In genomic region chr11:54004734-54005133, GRCm38 (mm10) we compare ENCODE assay signal across 13 mouse cellular contexts. TPM values are rescaled to one million over a fixed set of nuclear protein-coding genes. Genes with fewer than 3 reads are reported as not detected.
A peak's percentile ranks its signal among the peaks of the same experiment; 100 is the strongest.
DNase-seq lines count a peak whose midpoint lies in the region; ATAC-seq and TF ChIP-seq lines count a peak whose summit lies in the region.
"Had no signal": no experiment of that assay in that cellular context is flagged by ENCODE, and none has a peak within 500 bp of the region (broad histone marks: within the 10 kb centered on the region; RNA-seq: fewer than 3 reads in every experiment).

No protein-coding gene starts in this region.

- no peak overlapping the region for H3K4me3 ChIP-seq in intestine, embryonic 15.5 days (replicated peaks)
- H3K4me3 ChIP-seq in intestine, postnatal 0 days (ENCODE audit: low read depth, low read length): no peak overlapping the region
- H3K4me3 ChIP-seq in spleen, adult 2 months (ENCODE audit: extremely low read depth, insufficient read depth, insufficient read length): no peak overlapping the region
- H3K4me3 ChIP-seq: forebrain, embryonic 12.5 days; gastrocnemius, adult 2 months; hindbrain, embryonic 10.5 days; midbrain, embryonic 12.5 days had no signal

- H3K36me3 ChIP-seq in intestine, embryonic 15.5 days: no peaks in the 10 kb centered on the region
- H3K36me3 ChIP-seq in intestine, postnatal 0 days (ENCODE audit: control insufficient read depth, insufficient read depth): no peaks in the 10 kb centered on the region
- no peaks in the 10 kb centered on the region for H3K36me3 ChIP-seq in spleen, adult 2 months (ENCODE audit: control insufficient read depth, insufficient read depth, low read length)
- H3K36me3 ChIP-seq: forebrain, embryonic 12.5 days; hindbrain, embryonic 10.5 days; midbrain, embryonic 12.5 days had no signal

- no peak for TF ChIP-seq CTCF in intestine, postnatal 0 days (IDR thresholded peaks at IDR 0.05; ENCODE audit: low read depth)
- no peak for TF ChIP-seq CTCF in spleen, adult 2 months (IDR thresholded peaks at IDR 0.05; ENCODE audit: extremely low read depth, insufficient read depth, insufficient read length, insufficient replicate concordance)

- WGBS in intestine, embryonic 15.5 days: 70% methylated on average over 3 of the region's 3 CpGs
- WGBS in intestine, postnatal 0 days: 82% methylated on average over 3 of the region's 3 CpGs
- 81% methylated on average over 3 of the region's 3 CpGs for WGBS in spleen, adult 2 months

- peak; percentile 78 for DNase-seq in c-Kit-positive CD71-positive TER-119-negative erythroid progenitor cells, embryonic 14.5 days (ENCODE audit: low read depth)
- peak; percentile 87 for DNase-seq in liver
- DNase-seq in spleen, adult 2 months (ENCODE audit: low read depth in 1 of 2, low spot score in 2 of 2): no peak
- no peak for DNase-seq in urinary bladder, postnatal 4 days (ENCODE audit: low spot score in 2 of 2)
- DNase-seq in right cerebral cortex, adult 18-20 months: no peak
- DNase-seq: thymus, postnatal 36 days had no signal

- H3K9me3 ChIP-seq in intestine, embryonic 15.5 days: no peaks in the 10 kb centered on the region
- no peaks in the 10 kb centered on the region for H3K9me3 ChIP-seq in intestine, postnatal 0 days (ENCODE audit: control insufficient read depth)
- H3K9me3 ChIP-seq: forebrain, embryonic 12.5 days; hindbrain, embryonic 10.5 days; midbrain, embryonic 12.5 days had no signal

- H3K9ac ChIP-seq in intestine, embryonic 15.5 days: no peak overlapping the region
- H3K9ac ChIP-seq in intestine, postnatal 0 days (ENCODE audit: low read depth, low read length): no peak overlapping the region
- H3K9ac ChIP-seq: forebrain, embryonic 12.5 days; lung, embryonic 14.5 days; midbrain, embryonic 12.5 days had no signal

- H3K27me3 ChIP-seq in intestine, embryonic 15.5 days (replicated peaks): no peaks in the 10 kb centered on the region
- H3K27me3 ChIP-seq in intestine, postnatal 0 days (replicated peaks; ENCODE audit: control insufficient read depth, insufficient read depth, low read length): no peaks in the 10 kb centered on the region
- H3K27me3 ChIP-seq in spleen, adult 2 months (ENCODE audit: control insufficient read depth, insufficient read depth, low read length): no peaks in the 10 kb centered on the region
- H3K27me3 ChIP-seq: forebrain, embryonic 12.5 days; midbrain, embryonic 12.5 days had no signal

- ATAC-seq in intestine, embryonic 15.5 days: peak; percentile 69
- ATAC-seq in intestine, postnatal 0 days: no peak

- H3K4me1 ChIP-seq in intestine, embryonic 15.5 days (replicated peaks): no peaks in the 10 kb centered on the region; the same call in 1 of the 2 replicates
- no peaks in the 10 kb centered on the region for H3K4me1 ChIP-seq in intestine, postnatal 0 days (replicated peaks; ENCODE audit: control insufficient read depth, insufficient read depth, low read length)
- no peaks in the 10 kb centered on the region for H3K4me1 ChIP-seq in spleen, adult 2 months (ENCODE audit: control insufficient read depth, insufficient read depth, insufficient read length)
- H3K4me1 ChIP-seq: midbrain, embryonic 12.5 days had no signal

- no peak for TF ChIP-seq POLR2A in spleen, adult 2 months (IDR thresholded peaks at IDR 0.05; ENCODE audit: low read depth, low read length)

- H3K27ac ChIP-seq in intestine, embryonic 15.5 days: no peak overlapping the region
- no peak overlapping the region for H3K27ac ChIP-seq in intestine, postnatal 0 days (ENCODE audit: low read depth, low read length)
- peak overlapping the region; percentile 59; the same call in 1 of the 2 replicates for H3K27ac ChIP-seq in spleen, adult 2 months (ENCODE audit: insufficient read depth, low read length)
- H3K27ac ChIP-seq: forebrain, embryonic 12.5 days; gastrocnemius, adult 2 months; midbrain, embryonic 12.5 days had no signal

- no peak overlapping the region for H3K4me2 ChIP-seq in intestine, embryonic 15.5 days (replicated peaks)
- H3K4me2 ChIP-seq in intestine, postnatal 0 days (replicated peaks; ENCODE audit: low read depth): no peak overlapping the region
- H3K4me2 ChIP-seq: forebrain, embryonic 12.5 days; lung, embryonic 14.5 days; midbrain, embryonic 12.5 days had no signal

RNA-seq across cellular contexts. Expression of gene Slc22a4, which starts 23.2 kb away (rescaled TPM):
- polyA plus RNA-seq in intestine, embryonic 15.5 days (2015; fragmentation: Nextera tagmentation; extraction: Ambion mirVana): 0.72 and 1.4 TPM in 2 replicates
- polyA plus RNA-seq in intestine, postnatal 0 days (2015; fragmentation: Nextera tagmentation; extraction: Ambion mirVana): 1.2 and 1.3 TPM in 2 replicates
- 4.6 and 5.4 TPM in 2 replicates for polyA plus RNA-seq in spleen, adult 2 months (2012; rRNA removed)

RNA-seq across cellular contexts. Expression of gene Slc22a21, which starts 24.6 kb away (rescaled TPM):
- polyA plus RNA-seq in intestine, embryonic 15.5 days (2015; fragmentation: Nextera tagmentation; extraction: Ambion mirVana): 6.6 and 8.0 TPM in 2 replicates
- 6.8 and 8.8 TPM in 2 replicates for polyA plus RNA-seq in intestine, postnatal 0 days (2015; fragmentation: Nextera tagmentation; extraction: Ambion mirVana)
- polyA plus RNA-seq in spleen, adult 2 months (2012; rRNA removed): 1.6 and 1.8 TPM in 2 replicates

Comparison
In these comparisons a context has a peak if more than half of its experiments do, and no peak if none do; other contexts are left out.
1. DNase-seq: peak in c-Kit-positive CD71-positive TER-119-negative erythroid progenitor cells, embryonic 14.5 days (single experiment) and liver (single experiment); none in spleen, adult 2 months (0 of 2), urinary bladder, postnatal 4 days (0 of 2) and right cerebral cortex, adult 18-20 months (single experiment).